Mouse (Mus musculus) liver, embryonic 15.5 days (tissue): ENCODE results near the gene Plekho2. TPM values are rescaled to one million over a fixed set of nuclear protein-coding genes. Genes with fewer than 3 reads are reported as not detected.

Experiments used
- ATAC-seq: fragments of 200-750 bp; cut with Nextera tagmentation; 2 replicates; pipeline ENCODE4 v1.8.0; 2017; ENCODE audit warnings: moderate number of reproducible peaks, mild to moderate bottlenecking, moderate library complexity; ENCODE audit not compliant: insufficient read depth
- H3K27ac ChIP-seq: fragments of 300-500 bp; sonication (generic); replicated peaks from 2 replicates; pipeline ENCODE4 v1.5.1; 2015; ENCODE audit warnings: mild to moderate bottlenecking, inconsistent platforms
- H3K27me3 ChIP-seq: fragments of 300-500 bp; sonication (generic); 2 replicates; pipeline ENCODE4 v1.6.1; 2015; ENCODE audit warnings: mild to moderate bottlenecking, inconsistent platforms
- H3K36me3 ChIP-seq: fragments of 300-500 bp; sonication (generic); replicated peaks from 2 replicates; pipeline ENCODE4 v1.6.1; 2015; ENCODE audit warnings: moderate library complexity, mild to moderate bottlenecking, inconsistent platforms
- H3K4me1 ChIP-seq: fragments of 300-500 bp; sonication (generic); replicated peaks from 2 replicates; pipeline ENCODE4 v1.6.1; 2015; ENCODE audit warnings: inconsistent platforms
- H3K4me2 ChIP-seq: fragments of 300-500 bp; sonication (generic); 2 replicates; pipeline ENCODE4 v1.6.1; 2015; ENCODE audit warnings: moderate library complexity, mild to moderate bottlenecking, inconsistent platforms
- H3K4me3 ChIP-seq: fragments of 300-500 bp; sonication (generic); replicated peaks from 2 replicates; pipeline ENCODE4 v1.5.1; 2015; ENCODE audit warnings: mild to moderate bottlenecking, inconsistent platforms
- H3K9ac ChIP-seq: fragments of 300-500 bp; sonication (generic); 2 replicates; pipeline ENCODE4 v1.6.1; 2015; ENCODE audit warnings: moderate library complexity, mild to moderate bottlenecking, inconsistent platforms
- H3K9me3 ChIP-seq: fragments of 300-500 bp; sonication (generic); replicated peaks from 2 replicates; pipeline ENCODE4 v1.6.1; 2016; ENCODE audit warnings: inconsistent platforms
- WGBS: fragments of 180-500 bp; shearing (Covaris S2); methylation state at CpG from one replicate; pipeline ENCODE4 v1.1.7; 2015; ENCODE audit warnings: mixed read lengths; ENCODE audit not compliant: insufficient replicate concordance; 5-methylcytosine and 5-hydroxymethylcytosine counted together
- polyA plus RNA-seq: library from polyadenylated mRNA; unstranded; fragments of >200 nt; fragmentation: Nextera tagmentation; extraction: Ambion mirVana; gene quantifications from 2 replicates; pipeline ENCODE4 v1.2.1, GENCODE M21; 2015

Plekho2 gene
- polyA plus RNA-seq, 1 experiment from 2014 or later = 27.0 TPM

DNA sequence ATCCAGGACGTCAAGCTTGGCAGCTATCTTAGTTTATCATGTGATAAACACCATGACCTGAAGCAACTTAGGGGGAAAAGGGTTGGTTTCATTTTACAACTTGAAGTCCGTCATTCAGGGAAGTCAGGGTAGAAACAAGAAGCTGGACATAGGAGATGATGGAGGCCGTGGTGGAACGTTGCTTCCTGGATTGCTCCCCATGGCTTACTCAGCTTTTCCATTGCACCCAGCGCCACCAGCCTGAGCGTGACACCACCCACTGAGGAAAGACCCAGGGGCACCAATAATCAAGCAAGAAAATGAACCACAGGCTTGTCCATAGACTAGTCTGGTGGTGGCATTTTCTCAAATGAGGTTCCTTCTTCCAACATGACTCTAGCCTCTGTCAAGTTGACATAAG, 11.1 kb downstream of the Plekho2 start:
- Histone ChIP-seq H3K27me3 (no peaks in the 10 kb centered on the region), H3K27ac (peak overlapping the region; percentile 39; the same call in 1 of the 2 replicates), H3K4me1 (peaks cover 68% of the 10 kb centered on the region), H3K9ac (no peak overlapping the region), H3K9me3 (no peaks in the 10 kb centered on the region), H3K4me3 (no peak overlapping the region), H3K36me3 (peaks cover 99% of the 10 kb centered on the region), H3K4me2 (no peak overlapping the region)
- WGBS = 81% methylated on average over 6 of the region's 6 CpGs
- no peak for ATAC-seq

DNA sequence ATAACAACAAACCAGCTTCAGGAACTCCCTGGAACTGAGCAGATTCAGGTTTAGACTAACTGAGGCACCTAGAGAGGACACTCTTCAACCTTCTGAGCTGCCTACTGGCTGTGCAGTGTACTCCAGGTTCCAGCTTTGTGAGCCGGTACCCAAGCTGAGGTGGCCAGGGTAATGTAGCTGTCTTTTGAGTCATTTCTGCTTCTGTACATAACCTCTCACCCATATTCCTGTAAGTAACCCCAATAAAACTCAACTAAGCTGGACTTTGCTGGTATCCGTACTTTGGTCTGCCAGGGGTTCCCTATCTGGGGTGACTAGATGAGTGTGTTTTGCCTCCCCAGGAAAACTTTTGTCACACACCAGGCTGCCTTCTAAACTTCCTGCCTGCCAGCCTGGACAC, 15.1 kb downstream of the Plekho2 start:
- peak overlapping the region; percentile 34; the same call in 1 of the 2 replicates for H3K27ac ChIP-seq
- WGBS = 84% methylated on average over 2 of the region's 2 CpGs
- H3K27me3 ChIP-seq = no peaks in the 10 kb centered on the region
- H3K4me2 ChIP-seq = no peak overlapping the region
- H3K4me1 ChIP-seq = peaks cover 92% of the 10 kb centered on the region
- ATAC-seq = no peak
- no peak overlapping the region for H3K4me3 ChIP-seq
- H3K36me3 ChIP-seq = peaks cover 100% of the 10 kb centered on the region
- no peaks in the 10 kb centered on the region for H3K9me3 ChIP-seq
- H3K9ac ChIP-seq = no peak overlapping the region

DNA sequence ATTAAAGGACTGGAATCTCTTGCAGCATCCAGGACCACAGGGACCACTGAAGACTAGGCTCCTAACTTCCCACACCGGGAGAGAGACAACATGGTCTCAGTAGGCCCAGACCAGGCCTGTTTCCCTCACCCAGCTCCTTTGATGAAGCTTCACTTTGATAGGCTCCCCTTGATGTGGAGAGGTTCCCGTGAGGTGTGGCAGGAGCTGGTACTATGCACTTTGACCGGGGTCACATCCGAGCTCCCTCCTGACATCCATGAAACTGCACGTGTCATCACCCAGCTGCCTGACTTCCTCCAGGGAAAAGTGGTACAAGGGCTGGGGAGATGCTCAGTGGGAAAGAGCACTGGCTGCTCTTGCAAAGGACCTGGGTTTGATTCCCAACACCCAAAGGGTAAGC, 16.8 kb downstream of the Plekho2 start:
- H3K27ac ChIP-seq = peak overlapping the region; percentile 49; the same call in 1 of the 2 replicates
- H3K9me3 ChIP-seq = no peaks in the 10 kb centered on the region
- H3K4me3 ChIP-seq = no peak overlapping the region
- H3K36me3 ChIP-seq = peaks cover 100% of the 10 kb centered on the region
- no peak overlapping the region for H3K9ac ChIP-seq
- WGBS = 86% methylated on average over 5 of the region's 5 CpGs
- peaks cover 85% of the 10 kb centered on the region for H3K4me1 ChIP-seq
- no peak for ATAC-seq
- no peaks in the 10 kb centered on the region for H3K27me3 ChIP-seq
- H3K4me2 ChIP-seq = no peak overlapping the region

DNA sequence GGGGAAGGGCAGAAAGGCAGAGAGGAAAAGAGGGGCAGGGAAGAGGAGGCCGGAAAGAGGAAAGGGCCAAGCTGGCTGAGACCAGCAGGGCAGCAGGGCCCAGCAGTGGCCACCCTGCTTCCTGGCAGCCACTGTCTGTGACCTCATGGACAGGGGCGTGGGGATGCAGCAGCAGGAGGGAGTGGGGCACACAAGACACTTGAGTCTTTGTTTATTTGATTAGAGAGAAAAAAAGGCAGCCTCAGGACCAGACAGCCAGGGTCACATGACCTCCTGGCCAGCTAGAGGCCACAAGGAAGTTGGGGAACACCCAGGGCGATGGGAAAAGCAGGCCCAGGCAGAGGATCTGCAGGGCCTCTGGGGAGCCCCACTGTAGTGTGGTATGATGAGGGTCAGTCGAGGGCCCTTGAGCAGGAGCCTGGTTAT, 17.7 kb downstream of the Plekho2 start:
- H3K36me3 ChIP-seq = peaks cover 100% of the 10 kb centered on the region
- H3K9me3 ChIP-seq = no peaks in the 10 kb centered on the region
- H3K27ac ChIP-seq = peak overlapping the region; percentile 21; the same call in 1 of the 2 replicates
- H3K4me1 ChIP-seq = peaks cover 89% of the 10 kb centered on the region
- no peak overlapping the region for H3K4me3 ChIP-seq
- ATAC-seq = no peak; the same call in 1 of the 2 replicates
- no peaks in the 10 kb centered on the region for H3K27me3 ChIP-seq
- H3K9ac ChIP-seq = no peak overlapping the region
- 66% methylated on average over 4 of the region's 4 CpGs for WGBS
- no peak overlapping the region for H3K4me2 ChIP-seq

DNA sequence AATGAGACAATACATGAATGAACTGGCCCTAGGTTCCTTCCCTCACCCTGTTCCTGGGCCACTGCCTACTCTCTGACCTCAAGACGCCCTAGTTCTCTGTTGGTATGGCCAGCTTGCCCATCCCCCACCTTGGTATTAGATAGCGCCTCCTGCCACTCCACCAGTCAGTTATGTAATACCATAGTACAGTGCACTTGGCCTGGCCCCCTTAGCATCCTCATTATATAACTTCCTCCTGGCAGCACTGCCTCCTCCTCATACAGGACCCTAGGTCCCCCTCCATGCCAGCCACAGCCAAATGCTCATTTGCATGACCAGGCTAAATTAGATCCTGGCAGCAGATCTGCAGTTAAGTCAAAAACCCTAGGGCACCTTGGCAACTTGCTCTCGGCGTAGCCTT, 18.8 kb downstream of the Plekho2 start:
- Histone ChIP-seq H3K36me3 (peaks cover 100% of the 10 kb centered on the region), H3K9me3 (no peaks in the 10 kb centered on the region), H3K27me3 (no peaks in the 10 kb centered on the region), H3K4me3 (no peak overlapping the region), H3K4me2 (no peak overlapping the region), H3K27ac (peak overlapping the region; percentile 20; the same call in 1 of the 2 replicates), H3K4me1 (peaks cover 89% of the 10 kb centered on the region), H3K9ac (no peak overlapping the region)
- WGBS = 66% methylated on average over 4 of the region's 4 CpGs
- ATAC-seq = no peak

DNA sequence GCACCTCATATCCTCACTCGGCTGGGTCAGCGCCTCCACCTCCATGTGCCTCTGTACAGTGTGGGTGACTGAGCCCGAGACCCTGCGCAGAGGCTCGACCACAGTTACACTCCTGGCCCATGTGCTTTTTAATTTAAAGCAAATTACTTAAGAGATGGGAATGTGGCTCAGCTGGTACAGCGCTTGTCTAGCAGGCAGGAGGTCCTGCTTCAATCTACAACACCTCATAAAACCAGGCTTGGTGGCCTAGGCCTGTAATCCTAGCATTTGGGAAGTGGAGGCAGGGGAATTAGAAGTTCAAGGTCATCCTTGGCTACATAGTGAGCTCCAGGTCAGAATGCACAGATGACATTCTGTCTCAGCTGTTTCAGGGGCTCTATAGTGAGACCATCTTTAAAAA, 21.0 kb downstream of the Plekho2 start:
- Histone ChIP-seq H3K9me3 (no peaks in the 10 kb centered on the region), H3K4me2 (no peak overlapping the region), H3K27ac (peak overlapping the region; percentile 95; the same call in 1 of the 2 replicates), H3K27me3 (no peaks in the 10 kb centered on the region), H3K36me3 (peaks cover 97% of the 10 kb centered on the region), H3K4me3 (no peak overlapping the region), H3K4me1 (peaks cover 89% of the 10 kb centered on the region), H3K9ac (no peak overlapping the region)
- 93% methylated on average over 6 of the region's 6 CpGs for WGBS
- no peak for ATAC-seq

DNA sequence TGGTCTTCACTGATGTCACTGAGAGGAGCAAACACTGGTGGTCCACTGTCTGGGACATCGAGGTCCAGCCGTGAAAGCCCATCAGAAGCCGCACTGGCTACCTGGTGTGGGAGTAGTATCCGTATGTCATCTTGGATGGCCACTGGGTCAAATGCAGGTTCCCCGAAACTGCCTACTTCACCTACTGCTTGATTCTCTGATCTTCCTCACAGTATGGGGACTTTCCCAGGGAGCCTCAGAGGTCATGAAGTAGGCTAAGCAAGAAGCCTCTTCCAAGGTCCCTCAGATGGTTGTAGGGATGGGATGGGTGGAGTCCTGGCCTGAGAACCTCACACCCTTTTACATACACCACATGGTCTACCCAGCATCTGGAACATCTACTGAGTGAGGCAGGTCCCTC, 22.9 kb downstream of the Plekho2 start:
- H3K36me3 ChIP-seq = peaks cover 97% of the 10 kb centered on the region
- H3K4me1 ChIP-seq = peaks cover 89% of the 10 kb centered on the region
- no peaks in the 10 kb centered on the region for H3K27me3 ChIP-seq
- H3K4me3 ChIP-seq = no peak overlapping the region
- no peak overlapping the region for H3K9ac ChIP-seq
- H3K4me2 ChIP-seq = no peak overlapping the region
- H3K9me3 ChIP-seq = no peaks in the 10 kb centered on the region
- WGBS = 91% methylated on average over 5 of the region's 5 CpGs
- no peak for ATAC-seq
- H3K27ac ChIP-seq = peak overlapping the region; percentile 95

DNA sequence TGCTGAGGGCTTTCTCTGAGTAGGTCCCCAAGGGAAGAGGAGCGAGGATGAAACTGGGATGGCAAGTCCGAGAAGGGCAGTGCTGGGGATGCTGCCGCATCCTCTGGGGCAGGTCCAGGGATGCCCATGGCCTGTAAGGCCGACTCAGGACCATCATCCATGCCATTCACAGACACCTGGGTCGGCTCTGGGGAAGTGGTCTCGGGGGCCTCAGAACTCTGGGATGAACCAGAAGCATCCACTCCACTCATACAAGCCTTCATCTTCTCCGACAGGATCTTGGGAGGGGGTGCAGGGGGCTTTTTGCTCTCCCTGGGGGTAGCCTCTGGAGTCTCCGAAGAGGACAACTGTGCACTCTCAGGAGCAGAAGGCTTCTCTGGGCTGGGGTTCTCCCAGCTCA, 23.5 kb downstream of the Plekho2 start:
- H3K4me1 ChIP-seq = peaks cover 89% of the 10 kb centered on the region
- 90% methylated on average over 8 of the region's 8 CpGs for WGBS

DNA sequence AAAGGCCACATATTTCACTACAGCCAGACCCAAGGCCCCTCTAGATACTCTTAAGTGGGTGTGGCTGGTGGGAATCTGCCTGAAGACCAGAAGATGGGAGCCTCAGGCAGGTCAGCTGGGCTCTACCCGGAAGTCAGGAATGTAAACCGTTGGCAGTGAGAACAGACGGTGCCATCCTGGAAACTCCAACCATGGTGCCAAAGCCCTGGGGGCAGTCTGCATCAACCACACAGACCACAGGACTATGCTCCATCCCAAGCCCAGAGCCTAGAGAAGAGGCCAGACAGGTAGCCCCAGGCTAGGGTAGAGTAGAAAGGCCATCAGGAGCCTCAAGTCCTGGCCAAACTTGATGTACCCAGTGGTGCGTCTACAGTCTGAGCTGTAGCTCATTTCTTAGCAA, 24.2 kb downstream of the Plekho2 start:
- ATAC-seq = 0 out of 2 replicates have a peak, but pooled peaks have one; percentile 5
- no peaks in the 10 kb centered on the region for H3K9me3 ChIP-seq
- H3K9ac ChIP-seq = peak overlapping the region; percentile 55
- no peaks in the 10 kb centered on the region for H3K27me3 ChIP-seq
- H3K27ac ChIP-seq = peak overlapping the region; percentile 95
- H3K4me3 ChIP-seq = peak overlapping the region; percentile 36
- peak overlapping the region; percentile 69 for H3K4me2 ChIP-seq
- WGBS = 57% methylated on average over 4 of the region's 4 CpGs
- H3K36me3 ChIP-seq = peaks cover 89% of the 10 kb centered on the region
- H3K4me1 ChIP-seq = peaks cover 89% of the 10 kb centered on the region

More for the DNA sequence above, 23.5 kb downstream of the Plekho2 start:
- Histone ChIP-seq H3K4me2 (no peak overlapping the region), H3K9ac (peak overlapping the region; percentile 55; the same call in 1 of the 2 replicates), H3K27me3 (no peaks in the 10 kb centered on the region), H3K27ac (peak overlapping the region; percentile 95), H3K9me3 (no peaks in the 10 kb centered on the region), H3K4me3 (no peak overlapping the region), H3K36me3 (peaks cover 96% of the 10 kb centered on the region)
- no peak for ATAC-seq

DNA sequence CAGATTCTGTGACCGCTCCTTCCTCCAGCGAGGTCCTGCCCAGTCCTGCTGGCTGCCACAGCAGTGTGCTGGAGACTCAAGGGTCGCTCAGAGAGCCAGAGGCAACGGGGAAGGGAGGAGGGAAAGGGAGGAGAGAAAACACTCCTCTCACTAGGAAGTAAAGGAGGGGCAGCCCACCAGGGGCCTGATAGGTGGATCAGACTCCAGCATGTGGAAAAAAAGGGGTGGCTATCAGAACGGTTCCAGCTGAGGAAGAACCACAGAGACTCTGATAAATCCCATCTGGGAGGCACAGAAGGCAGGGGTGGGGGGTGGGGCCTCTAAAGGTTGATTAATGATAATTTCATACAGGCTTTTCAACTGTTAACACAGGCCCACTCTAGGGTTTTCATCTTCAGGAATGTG, 24.8 kb downstream of the Plekho2 start:
- WGBS = 1% methylated on average over 5 of the region's 5 CpGs
- no peaks in the 10 kb centered on the region for H3K27me3 ChIP-seq
- peak overlapping the region; percentile 69 for H3K4me2 ChIP-seq
- peak; percentile 94 for ATAC-seq
- H3K27ac ChIP-seq = peak overlapping the region; percentile 95
- H3K9me3 ChIP-seq = no peaks in the 10 kb centered on the region
- H3K4me1 ChIP-seq = peaks cover 90% of the 10 kb centered on the region
- H3K36me3 ChIP-seq = peaks cover 83% of the 10 kb centered on the region
- peak overlapping the region; percentile 36 for H3K4me3 ChIP-seq
- H3K9ac ChIP-seq = peak overlapping the region; percentile 59

DNA sequence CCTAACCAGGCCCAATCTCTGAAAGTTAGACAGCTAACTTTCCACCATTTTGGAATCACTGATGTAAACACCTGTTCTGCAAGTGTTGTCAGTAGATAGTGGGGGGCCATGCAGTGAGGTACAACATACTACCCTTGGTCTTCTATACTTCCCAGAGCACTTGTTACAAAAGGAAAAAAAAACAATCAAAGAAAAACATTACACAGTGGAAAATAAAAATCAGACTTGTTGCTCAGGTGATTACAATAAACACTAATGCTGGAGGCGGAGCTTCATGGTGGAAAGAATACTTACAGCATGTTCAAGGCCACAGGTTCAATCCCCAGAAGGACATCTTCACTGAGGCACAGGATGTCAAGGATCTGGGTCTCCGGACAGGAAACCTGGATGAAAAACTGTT, 27.1 kb downstream of the Plekho2 start:
- no peak overlapping the region for H3K4me2 ChIP-seq
- peak overlapping the region; percentile 95 for H3K27ac ChIP-seq
- peaks cover 60% of the 10 kb centered on the region for H3K36me3 ChIP-seq
- no peaks in the 10 kb centered on the region for H3K9me3 ChIP-seq
- H3K27me3 ChIP-seq = no peaks in the 10 kb centered on the region
- 85% methylated on average over 2 of the region's 2 CpGs for WGBS
- H3K4me1 ChIP-seq = peaks cover 97% of the 10 kb centered on the region
- no peak for ATAC-seq
- no peak overlapping the region for H3K9ac ChIP-seq
- H3K4me3 ChIP-seq = no peak overlapping the region

DNA sequence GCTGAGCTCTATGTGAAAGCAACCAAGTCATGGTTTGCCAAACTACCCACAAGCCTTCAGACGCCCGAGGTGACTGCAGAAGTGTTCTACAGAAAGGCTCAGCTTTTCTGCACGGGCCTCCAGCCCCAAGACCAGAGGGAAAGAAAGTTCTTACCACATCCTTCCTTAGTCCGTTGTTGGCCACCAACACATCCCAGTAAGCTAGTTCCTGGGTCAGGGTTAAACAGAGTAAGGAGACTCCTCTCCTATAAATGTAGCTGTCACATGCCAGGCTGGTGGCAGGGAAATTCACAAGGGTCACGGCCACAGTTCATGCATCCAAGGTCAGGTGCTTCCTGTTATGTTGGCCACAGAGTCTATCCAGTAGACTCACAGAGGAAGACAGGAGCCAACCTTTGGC, 27.7 kb downstream of the Plekho2 start:
- Histone ChIP-seq H3K27ac (peak overlapping the region; percentile 95), H3K4me1 (peaks cover 96% of the 10 kb centered on the region), H3K36me3 (peaks cover 54% of the 10 kb centered on the region), H3K9me3 (no peaks in the 10 kb centered on the region), H3K4me3 (no peak overlapping the region), H3K27me3 (no peaks in the 10 kb centered on the region), H3K4me2 (no peak overlapping the region), H3K9ac (no peak overlapping the region)
- WGBS = 36% methylated on average over 5 of the region's 5 CpGs
- no peak for ATAC-seq
